Mouse (Mus musculus): ENCODE results near the gene Rprd1b. TPM values are rescaled to one million over a fixed set of nuclear protein-coding genes. Genes with fewer than 3 reads are reported as not detected.

Gene Rprd1b
- polyA plus RNA-seq, 1 experiment, result 13.2 TPM

- TF ChIP-seq POLR2A (IDR thresholded peaks at IDR 0.05; ENCODE audit: low read depth, low read length), result no peak
- peak; percentile 36; the same call in 1 of the 2 replicates for TF ChIP-seq CTCF (IDR thresholded peaks at IDR 0.05; ENCODE audit: extremely low read depth, insufficient read length, insufficient replicate concordance, low read depth, low read length)
- H3K36me3 ChIP-seq (ENCODE audit: control insufficient read depth, insufficient read depth, low read length), result peaks cover 42% of the 10 kb centered on the region
- H3K4me1 ChIP-seq (ENCODE audit: control insufficient read depth, insufficient read depth, insufficient read length, low read length), result peaks cover 3% of the 10 kb centered on the region; the same call in 1 of the 2 replicates
- no peak overlapping the region for H3K4me3 ChIP-seq (ENCODE audit: low read depth, low read length)
- H3K27me3 ChIP-seq (ENCODE audit: control insufficient read depth, insufficient read depth, low read length), result no peaks in the 10 kb centered on the region
- no peak overlapping the region for H3K27ac ChIP-seq (ENCODE audit: insufficient read depth, low read depth, low read length)
- WGBS, result 63% methylated on average over 2 of the region's 2 CpGs
These were observed 38.4 kb upstream of the Rprd1b start for GRCm38 (mm10) chr2:157989946-157990345.

DNA sequence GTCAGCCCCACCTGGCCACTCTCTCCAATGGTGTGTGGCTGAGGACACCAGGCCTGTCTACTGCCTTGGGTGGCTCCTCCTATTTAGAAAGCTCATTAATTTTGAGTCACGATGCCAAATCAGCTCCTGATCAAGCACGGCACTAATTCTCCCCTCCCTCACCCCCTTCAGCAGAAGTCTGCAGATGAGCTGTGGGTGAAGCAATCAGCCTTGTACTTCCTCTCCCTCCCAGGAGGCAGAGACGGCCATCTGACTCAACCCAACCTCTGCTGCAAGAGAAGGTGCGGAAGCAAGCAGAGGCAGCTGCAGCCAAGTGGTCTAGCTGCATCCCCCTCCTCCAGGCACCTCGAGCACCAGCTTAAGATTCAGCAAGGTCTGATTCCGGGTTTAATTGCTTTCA, 37.3 kb upstream of the Rprd1b start:
- no peak overlapping the region for H3K4me3 ChIP-seq (ENCODE audit: low read depth, low read length)
- TF ChIP-seq CTCF (IDR thresholded peaks at IDR 0.05; ENCODE audit: extremely low read depth, insufficient read length, insufficient replicate concordance, low read depth, low read length) (no peak), POLR2A (IDR thresholded peaks at IDR 0.05; ENCODE audit: low read depth, low read length) (no peak)
- H3K27me3 ChIP-seq (ENCODE audit: control insufficient read depth, insufficient read depth, low read length), result no peaks in the 10 kb centered on the region
- H3K36me3 ChIP-seq (ENCODE audit: control insufficient read depth, insufficient read depth, low read length), result peaks cover 48% of the 10 kb centered on the region
- 62% methylated on average over 6 of the region's 6 CpGs for WGBS
- no peak overlapping the region for H3K27ac ChIP-seq (ENCODE audit: insufficient read depth, low read depth, low read length)
- peaks cover 3% of the 10 kb centered on the region; the same call in 1 of the 2 replicates for H3K4me1 ChIP-seq (ENCODE audit: control insufficient read depth, insufficient read depth, insufficient read length, low read length)

DNA sequence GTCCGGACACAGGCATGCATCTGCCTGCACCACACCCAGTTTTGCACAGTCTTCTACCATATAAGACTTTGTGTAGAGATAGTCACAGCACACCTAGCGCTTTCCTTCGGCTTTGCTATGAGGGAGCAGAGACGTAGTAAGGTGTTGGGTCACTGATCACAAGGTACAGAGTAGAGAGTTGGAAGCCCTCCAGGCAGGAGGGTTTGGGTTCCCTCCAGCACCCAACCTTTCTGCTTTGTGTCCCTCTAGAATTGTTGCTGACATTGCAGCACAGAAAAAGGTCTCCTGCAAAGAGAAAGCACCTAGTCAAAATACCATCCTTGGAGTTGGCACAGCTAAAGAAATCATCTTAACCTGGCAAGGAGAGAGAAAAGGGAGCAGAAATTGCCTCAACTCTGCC, 35.8 kb upstream of the Rprd1b start:
- H3K27me3 ChIP-seq (ENCODE audit: control insufficient read depth, insufficient read depth, low read length), result no peaks in the 10 kb centered on the region
- 95% methylated on average over 4 of the region's 4 CpGs for WGBS
- TF ChIP-seq CTCF (IDR thresholded peaks at IDR 0.05; ENCODE audit: extremely low read depth, insufficient read length, insufficient replicate concordance, low read depth, low read length), result no peak
- H3K4me3 ChIP-seq (ENCODE audit: low read depth, low read length), result no peak overlapping the region
- peaks cover 48% of the 10 kb centered on the region for H3K36me3 ChIP-seq (ENCODE audit: control insufficient read depth, insufficient read depth, low read length)
- no peak overlapping the region for H3K27ac ChIP-seq (ENCODE audit: insufficient read depth, low read depth, low read length)
- peaks cover 3% of the 10 kb centered on the region; the same call in 1 of the 2 replicates for H3K4me1 ChIP-seq (ENCODE audit: control insufficient read depth, insufficient read depth, insufficient read length, low read length)

DNA sequence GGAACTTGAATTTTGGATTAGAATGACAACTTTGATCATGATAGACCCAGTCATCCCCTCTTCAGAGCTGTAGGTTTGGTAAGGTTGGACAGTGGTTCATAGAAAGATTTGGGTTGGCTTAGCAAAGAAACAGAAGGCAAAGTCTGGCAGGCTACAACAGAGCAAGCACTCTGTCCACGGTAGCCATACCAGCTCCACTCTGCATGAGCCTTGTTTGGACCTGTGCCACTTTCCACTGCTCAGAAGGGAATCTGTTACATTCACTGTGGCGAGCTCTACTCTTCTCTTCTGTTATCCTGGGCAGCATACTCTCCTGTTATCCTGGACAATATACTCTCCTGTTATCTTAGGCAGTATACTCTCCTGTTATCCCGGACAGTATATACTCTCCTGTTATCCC, 29.5 kb upstream of the Rprd1b start:
- no peak overlapping the region for H3K27ac ChIP-seq (ENCODE audit: insufficient read depth, low read depth, low read length)
- no peaks in the 10 kb centered on the region for H3K4me1 ChIP-seq (ENCODE audit: control insufficient read depth, insufficient read depth, insufficient read length, low read length)
- 69% methylated on average over 3 of the region's 3 CpGs for WGBS
- TF ChIP-seq CTCF (IDR thresholded peaks at IDR 0.05; ENCODE audit: extremely low read depth, insufficient read length, insufficient replicate concordance, low read depth, low read length), result no peak
- TF ChIP-seq POLR2A (IDR thresholded peaks at IDR 0.05; ENCODE audit: low read depth, low read length), result no peak
- H3K27me3 ChIP-seq (ENCODE audit: control insufficient read depth, insufficient read depth, low read length), result no peaks in the 10 kb centered on the region
- peaks cover 28% of the 10 kb centered on the region for H3K36me3 ChIP-seq (ENCODE audit: control insufficient read depth, insufficient read depth, low read length)
- no peak overlapping the region for H3K4me3 ChIP-seq (ENCODE audit: low read depth, low read length)

DNA sequence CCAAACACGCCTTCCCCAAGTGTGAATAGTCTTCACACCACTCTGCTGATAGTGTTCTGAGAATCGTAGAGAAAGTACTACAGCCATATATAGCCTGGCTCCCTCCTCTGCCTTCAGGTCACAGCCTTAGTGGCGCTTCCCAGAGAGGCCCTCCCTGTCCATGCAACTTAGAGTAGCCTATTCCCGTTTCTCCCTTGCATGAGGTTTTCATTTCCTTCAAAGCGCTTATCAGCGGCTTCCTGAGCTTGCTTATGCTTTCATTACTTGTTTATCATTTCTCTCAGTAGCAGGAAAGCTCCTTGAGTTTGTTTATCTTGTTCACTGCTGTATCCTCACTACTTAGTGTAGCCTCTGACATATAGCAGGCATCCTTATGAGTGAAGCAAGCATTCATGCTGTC, 23.7 kb upstream of the Rprd1b start:
- H3K4me1 ChIP-seq (ENCODE audit: control insufficient read depth, insufficient read depth, insufficient read length, low read length), result no peaks in the 10 kb centered on the region; the same call in 1 of the 2 replicates
- 61% methylated on average over 6 of the region's 6 CpGs for WGBS
- no peak overlapping the region for H3K4me3 ChIP-seq (ENCODE audit: low read depth, low read length)
- H3K36me3 ChIP-seq (ENCODE audit: control insufficient read depth, insufficient read depth, low read length), result peaks cover 17% of the 10 kb centered on the region
- TF ChIP-seq POLR2A (IDR thresholded peaks at IDR 0.05; ENCODE audit: low read depth, low read length) (no peak), CTCF (IDR thresholded peaks at IDR 0.05; ENCODE audit: extremely low read depth, insufficient read length, insufficient replicate concordance, low read depth, low read length) (no peak)
- H3K27ac ChIP-seq (ENCODE audit: insufficient read depth, low read depth, low read length), result no peak overlapping the region
- no peaks in the 10 kb centered on the region for H3K27me3 ChIP-seq (ENCODE audit: control insufficient read depth, insufficient read depth, low read length)

- H3K27me3 ChIP-seq (ENCODE audit: control insufficient read depth, insufficient read depth, low read length), result no peaks in the 10 kb centered on the region
- H3K4me1 ChIP-seq (ENCODE audit: control insufficient read depth, insufficient read depth, insufficient read length, low read length), result no peaks in the 10 kb centered on the region; the same call in 1 of the 2 replicates
- 97% methylated on average over 4 of the region's 4 CpGs for WGBS
- H3K4me3 ChIP-seq (ENCODE audit: low read depth, low read length), result no peak overlapping the region
- no peak overlapping the region for H3K27ac ChIP-seq (ENCODE audit: insufficient read depth, low read depth, low read length)
- no peak for TF ChIP-seq CTCF (IDR thresholded peaks at IDR 0.05; ENCODE audit: extremely low read depth, insufficient read length, insufficient replicate concordance, low read depth, low read length)
- TF ChIP-seq POLR2A (IDR thresholded peaks at IDR 0.05; ENCODE audit: low read depth, low read length), result no peak
- peaks cover 14% of the 10 kb centered on the region for H3K36me3 ChIP-seq (ENCODE audit: control insufficient read depth, insufficient read depth, low read length)
These were observed 22.7 kb upstream of the Rprd1b start for GRCm38 (mm10) chr2:158005641-158006040.

- TF ChIP-seq POLR2A (IDR thresholded peaks at IDR 0.05; ENCODE audit: low read depth, low read length) (no peak), CTCF (IDR thresholded peaks at IDR 0.05; ENCODE audit: extremely low read depth, insufficient read length, insufficient replicate concordance, low read depth, low read length) (no peak)
- Histone ChIP-seq H3K27ac (ENCODE audit: insufficient read depth, low read depth, low read length) (no peak overlapping the region), H3K36me3 (ENCODE audit: control insufficient read depth, insufficient read depth, low read length) (peaks cover 14% of the 10 kb centered on the region), H3K4me1 (ENCODE audit: control insufficient read depth, insufficient read depth, insufficient read length, low read length) (no peaks in the 10 kb centered on the region; the same call in 1 of the 2 replicates), H3K27me3 (ENCODE audit: control insufficient read depth, insufficient read depth, low read length) (no peaks in the 10 kb centered on the region), H3K4me3 (ENCODE audit: low read depth, low read length) (no peak overlapping the region)
- 84% methylated on average over 7 of the region's 7 CpGs for WGBS
These were observed 18.9 kb upstream of the Rprd1b start for GRCm38 (mm10) chr2:158009373-158009772.

Measured in small intestine, adult 2 months (tissue).